Mouse (Mus musculus) brown adipose tissue, adult 24 weeks (tissue): ENCODE measurements around the gene Cep104. TPM values are rescaled to one million over a fixed set of nuclear protein-coding genes. Genes with fewer than 3 reads are reported as not detected.
A peak's percentile ranks its signal among the peaks of the same experiment; 100 is the strongest.

Experiments used
- H3K27ac ChIP-seq: fragments of 200-500 bp; replicated peaks from 2 replicates; pipeline ENCODE4 v1.5.1; 2012; ENCODE audit warnings: low read depth, mild to moderate bottlenecking, low read length
- H3K4me1 ChIP-seq: fragments of 200-500 bp; 2 replicates; pipeline ENCODE4 v1.6.1; 2012; ENCODE audit warnings: low read length, mixed read lengths; ENCODE audit not compliant: control insufficient read depth, insufficient read depth, insufficient read length
- H3K4me3 ChIP-seq: fragments of 200-500 bp; 2 replicates; pipeline ENCODE4 v1.5.1; 2012; ENCODE audit warnings: low read depth, mild to moderate bottlenecking, low read length, moderate library complexity; ENCODE audit not compliant: insufficient read depth
- polyA plus RNA-seq: library from polyadenylated mRNA; stranded (reverse); fragments of >200 nt; gene quantifications from 2 replicates; pipeline ENCODE4 v1.2.4, GENCODE M21; 2012; ENCODE audit not compliant: missing spikeins, insufficient read depth, insufficient read length

The Cep104 gene
- polyA plus RNA-seq, 1 experiment, result 12.9 TPM

DNA sequence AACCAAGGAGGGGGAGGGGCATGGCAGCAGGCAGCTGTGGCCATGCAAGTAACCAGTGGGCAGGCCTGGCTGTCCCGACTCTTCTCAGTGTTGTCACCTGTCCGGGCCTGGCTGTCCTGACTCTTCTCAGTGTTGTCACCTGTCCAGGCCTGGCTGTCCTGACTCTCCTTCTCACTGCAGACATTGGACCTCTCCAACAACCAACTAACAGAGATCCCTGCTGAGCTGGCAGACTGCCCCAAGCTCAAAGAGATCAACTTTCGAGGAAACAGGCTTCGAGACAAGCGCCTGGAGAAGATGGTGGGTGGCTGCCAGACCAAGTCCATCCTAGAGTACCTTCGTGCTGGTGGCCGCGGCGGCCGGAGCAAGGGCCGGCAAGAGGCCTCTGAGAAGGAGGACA lies 40.5 kb downstream of the Cep104 start:
- Histone ChIP-seq H3K27ac (no peak overlapping the region), H3K4me1 (peaks cover 11% of the 10 kb centered on the region), H3K4me3 (no peak overlapping the region)

DNA sequence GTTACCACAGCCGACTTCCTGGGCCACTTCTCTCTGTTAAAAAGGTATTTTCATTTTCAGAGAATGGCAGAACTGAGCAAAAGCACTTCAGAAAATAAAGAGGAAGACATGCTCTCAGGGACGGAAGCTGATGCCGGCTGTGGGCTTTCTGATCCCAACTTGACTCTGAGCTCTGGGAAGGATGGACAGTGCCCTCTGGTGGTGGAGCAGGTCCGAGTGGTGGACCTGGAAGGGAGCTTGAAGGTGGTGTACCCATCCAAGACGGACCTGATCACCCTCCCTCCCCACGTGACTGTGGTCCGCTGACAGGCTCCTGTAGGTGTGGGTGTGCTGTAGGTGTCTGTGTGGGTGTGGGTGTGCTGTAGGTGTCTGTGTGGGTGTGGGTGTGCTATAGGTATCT lies 44.6 kb downstream of the Cep104 start:
- Histone ChIP-seq H3K4me3 (no peak overlapping the region), H3K4me1 (no peaks in the 10 kb centered on the region), H3K27ac (no peak overlapping the region)

DNA sequence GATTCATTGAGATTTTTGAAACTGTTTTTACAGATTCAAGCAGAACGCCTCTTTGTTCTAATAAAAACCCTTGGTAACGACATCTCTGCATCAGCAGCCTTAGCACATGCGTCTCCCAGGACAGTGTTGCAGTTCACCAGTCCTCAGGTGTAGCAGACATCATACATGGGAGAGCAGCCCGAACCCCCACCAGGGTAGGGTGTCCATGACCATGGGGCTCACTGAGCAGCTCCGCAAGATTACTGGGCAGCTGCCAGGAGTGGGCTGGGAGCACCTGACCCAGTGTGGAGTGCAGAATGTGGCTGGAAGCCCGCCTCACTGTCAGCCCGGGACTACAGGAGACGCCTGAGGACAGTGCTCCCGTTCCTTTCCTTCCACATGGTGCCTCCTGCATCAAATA lies 46.4 kb downstream of the Cep104 start:
- Histone ChIP-seq H3K4me3 (no peak overlapping the region), H3K27ac (no peak overlapping the region), H3K4me1 (no peaks in the 10 kb centered on the region)

DNA sequence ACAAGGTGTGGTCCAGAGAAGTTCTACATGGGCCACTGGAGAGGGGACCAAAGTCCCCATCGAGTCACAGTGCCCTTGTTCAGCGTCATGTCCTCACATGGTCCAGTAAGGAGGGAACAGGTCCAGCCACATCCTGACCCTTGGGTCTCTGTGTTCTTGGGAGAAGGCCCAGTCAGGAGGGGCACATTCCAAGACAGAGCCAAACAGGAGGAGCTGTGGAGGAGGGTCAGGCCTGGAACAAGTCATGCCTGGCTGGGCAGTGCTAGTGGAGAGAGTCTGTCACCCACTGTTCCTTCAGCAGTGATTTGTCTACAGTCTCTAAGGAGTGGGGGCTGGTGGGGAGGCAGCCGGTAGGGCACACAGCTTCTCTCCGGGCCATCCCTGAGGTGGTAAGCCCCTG lies 47.4 kb downstream of the Cep104 start:
- Histone ChIP-seq H3K27ac (no peak overlapping the region), H3K4me3 (no peak overlapping the region), H3K4me1 (no peaks in the 10 kb centered on the region)

DNA sequence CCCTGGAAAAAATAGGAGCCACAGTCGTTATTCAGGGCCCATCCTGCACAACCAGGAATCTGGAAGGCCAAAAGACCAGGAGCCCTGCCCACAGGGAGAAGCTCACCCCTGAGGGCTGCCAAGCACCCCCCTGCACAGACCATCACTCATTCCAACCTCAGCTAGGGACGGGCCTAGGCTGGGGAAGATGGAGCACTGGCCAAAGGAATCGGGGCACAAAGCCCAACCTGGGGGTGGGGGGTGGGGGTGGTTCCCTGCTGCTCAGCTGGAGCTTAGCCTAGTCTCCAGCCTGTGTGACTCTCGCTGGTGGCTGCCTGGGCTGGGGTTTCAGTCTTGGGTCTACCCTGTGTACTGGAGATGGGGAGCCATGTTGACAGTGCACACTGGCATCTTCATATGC lies 47.9 kb downstream of the Cep104 start:
- H3K27ac ChIP-seq, result no peak overlapping the region

DNA sequence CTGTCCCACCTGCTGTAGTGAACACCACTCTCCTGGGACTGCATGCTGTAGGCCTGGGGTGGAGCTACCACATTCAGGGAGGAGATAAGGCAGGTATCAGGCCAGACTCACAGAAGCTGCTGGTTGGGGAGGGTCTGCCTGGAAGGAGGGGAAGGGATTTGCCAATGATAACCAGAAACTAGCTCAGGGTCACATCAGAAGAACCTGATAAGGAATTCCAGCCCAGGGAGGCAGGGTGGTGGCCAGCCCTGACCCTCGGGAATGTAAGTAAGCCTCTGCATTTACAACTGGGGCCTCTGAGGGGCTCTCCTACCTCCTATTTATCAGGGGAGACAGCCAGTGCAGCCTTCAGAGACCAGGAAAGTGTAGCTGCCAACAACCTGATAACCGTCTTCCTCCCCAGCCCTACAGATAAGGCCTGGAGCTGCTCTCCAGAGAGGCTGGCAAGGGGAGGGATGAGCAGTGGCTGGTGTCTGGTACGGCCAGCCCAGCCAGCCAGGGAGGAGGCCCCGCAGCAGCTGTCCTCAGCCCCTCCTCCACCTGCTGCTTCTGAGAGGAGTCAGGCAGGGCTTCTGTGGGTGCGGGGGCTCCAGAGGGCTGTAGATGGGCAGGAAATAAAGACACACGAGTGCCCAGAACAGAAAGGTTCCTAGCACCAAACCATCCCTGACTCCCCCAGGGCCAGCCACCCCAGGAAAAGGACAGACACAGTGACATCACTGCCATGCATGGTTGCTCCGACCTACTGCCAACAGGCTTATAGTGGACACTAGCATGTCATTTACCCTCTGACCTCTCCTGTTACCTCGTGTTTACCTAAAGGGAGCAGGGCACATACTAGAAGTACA lies 49.0 kb downstream of the Cep104 start:
- H3K4me1 ChIP-seq, result no peaks in the 10 kb centered on the region
- H3K4me3 ChIP-seq, result no peak overlapping the region
- no peak overlapping the region for H3K27ac ChIP-seq

More for the DNA sequence above, 47.9 kb downstream of the Cep104 start:
- no peaks in the 10 kb centered on the region for H3K4me1 ChIP-seq
- H3K4me3 ChIP-seq, result no peak overlapping the region

DNA sequence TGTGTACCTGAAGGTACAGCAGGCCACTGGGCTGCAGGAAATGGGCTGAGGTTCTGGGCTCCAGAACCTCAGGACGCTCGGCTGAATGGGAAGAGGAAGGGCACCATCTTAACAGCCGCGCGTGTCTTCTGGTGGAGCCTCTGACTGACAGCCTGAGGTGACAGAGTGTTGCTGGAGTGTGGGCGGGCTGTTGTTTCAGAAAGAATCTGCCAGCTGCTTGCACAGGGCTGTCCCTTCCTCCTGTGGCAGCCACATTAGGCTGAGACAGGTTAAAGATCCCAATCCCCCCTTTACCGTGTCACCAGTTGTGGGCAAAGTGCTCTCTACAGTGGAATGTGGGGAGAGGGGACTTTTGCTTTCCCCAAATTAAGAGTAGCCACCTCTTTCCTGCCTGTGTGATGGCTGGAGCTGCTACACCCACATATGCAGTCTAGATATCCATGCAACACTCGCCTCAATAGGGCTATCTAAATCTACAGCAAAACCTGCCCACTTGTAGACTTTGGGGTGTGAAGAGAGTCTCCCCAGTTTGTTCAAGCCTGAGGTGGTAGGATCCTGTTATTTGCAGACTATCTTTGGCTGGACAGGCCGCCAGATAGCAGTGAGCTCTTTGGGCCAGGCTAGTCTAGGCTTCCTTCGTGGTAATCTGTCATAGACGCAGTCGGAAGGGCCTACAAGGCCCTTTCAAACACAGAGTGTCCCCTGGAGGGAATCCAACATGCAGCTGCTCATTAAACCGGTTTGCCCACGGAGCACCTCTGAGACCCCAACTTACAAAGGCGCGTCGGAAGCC lies 49.9 kb downstream of the Cep104 start:
- H3K4me1 ChIP-seq, result no peaks in the 10 kb centered on the region
- H3K27ac ChIP-seq, result no peak overlapping the region
- peak overlapping the region; percentile 58 for H3K4me3 ChIP-seq

DNA sequence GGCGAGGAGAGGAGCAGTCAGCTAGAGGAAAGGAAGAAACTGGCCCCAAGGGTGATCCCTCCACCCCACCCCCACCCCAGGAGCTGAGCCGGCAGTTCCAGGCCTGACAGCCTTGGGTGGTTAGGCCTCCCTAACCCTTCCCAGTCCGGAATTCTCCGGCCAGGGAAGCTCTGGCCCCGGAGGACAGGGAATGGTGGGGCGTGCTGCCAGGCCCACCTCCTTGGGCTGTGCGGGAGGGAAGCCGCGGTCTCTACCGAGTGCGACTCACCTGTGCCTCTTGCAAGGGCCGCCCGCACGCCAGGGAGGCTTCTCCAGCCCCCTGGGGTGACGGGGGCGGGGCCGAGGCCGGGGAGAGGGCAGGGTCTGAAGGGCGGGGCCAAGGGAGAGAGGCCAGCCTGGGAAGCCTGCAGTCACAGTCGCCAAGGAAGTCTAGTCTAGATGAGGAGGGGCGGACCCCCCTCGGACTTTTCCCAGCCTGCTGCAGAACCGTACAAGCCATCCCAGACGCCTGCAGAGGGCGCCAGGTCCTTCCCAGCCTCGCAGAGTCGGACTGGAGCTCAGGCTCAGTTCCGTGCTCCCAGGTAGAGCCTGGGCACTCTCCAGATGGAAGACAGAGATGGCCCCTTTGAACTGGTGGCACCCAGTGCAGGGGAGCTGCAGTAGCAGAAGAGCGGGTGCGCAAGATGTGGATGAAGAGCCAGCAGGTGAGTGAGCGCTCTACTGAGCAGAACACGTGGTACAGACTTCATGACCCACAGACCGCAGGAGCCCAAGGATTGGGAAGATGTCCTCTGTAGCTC lies 50.8 kb downstream of the Cep104 start, which contains the start of gene Smim1:
Gene Smim1, minus strand, starts transcription at position 590 of the 800 bp plus-strand sequence.
- Histone ChIP-seq H3K4me3 (peak within 1 kb of the TSS; percentile 58), H3K4me1 (no peaks in the 10 kb centered on the region), H3K27ac (no peak within 1 kb of the TSS)

DNA sequence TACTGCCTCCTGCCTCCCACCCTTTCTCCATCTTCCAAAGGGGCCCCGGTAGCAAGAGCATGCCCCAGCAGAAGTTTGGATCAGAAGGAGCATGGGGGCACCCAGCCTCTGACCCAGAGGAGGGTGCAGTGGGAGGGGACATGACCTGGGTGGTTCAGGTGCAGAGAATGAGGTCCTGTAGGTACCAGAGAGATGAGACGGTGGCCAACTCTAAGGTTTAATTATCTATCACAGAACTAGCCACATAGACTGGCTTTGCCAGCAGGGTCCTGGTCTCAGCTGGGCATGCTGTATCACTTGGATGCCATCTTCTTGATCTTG lies 51.4 kb downstream of the Cep104 start:
- H3K27ac ChIP-seq, result no peak overlapping the region
- H3K4me3 ChIP-seq, result peak overlapping the region; percentile 44; the same call in 1 of the 2 replicates
- H3K4me1 ChIP-seq, result no peaks in the 10 kb centered on the region

DNA sequence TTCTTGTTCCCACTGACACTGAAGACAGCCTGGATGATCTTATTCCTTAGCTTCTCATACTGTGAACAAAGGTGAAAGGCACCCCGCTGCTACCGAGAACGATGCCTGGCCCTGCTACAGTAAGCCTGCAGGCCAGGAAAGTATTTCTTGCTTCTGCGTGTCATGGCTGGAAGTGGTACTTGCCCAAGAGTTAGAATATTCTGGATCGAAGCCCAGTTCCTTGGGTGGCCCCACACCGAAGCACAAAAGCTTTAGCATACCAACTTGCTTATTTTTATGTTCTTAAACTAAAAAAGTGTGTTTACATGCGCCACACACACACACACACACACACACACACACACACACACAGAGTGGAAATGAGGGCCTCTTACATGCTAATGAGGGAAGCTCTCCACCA lies 53.1 kb downstream of the Cep104 start:
- Histone ChIP-seq H3K27ac (no peak overlapping the region), H3K4me1 (no peaks in the 10 kb centered on the region), H3K4me3 (no peak overlapping the region)

DNA sequence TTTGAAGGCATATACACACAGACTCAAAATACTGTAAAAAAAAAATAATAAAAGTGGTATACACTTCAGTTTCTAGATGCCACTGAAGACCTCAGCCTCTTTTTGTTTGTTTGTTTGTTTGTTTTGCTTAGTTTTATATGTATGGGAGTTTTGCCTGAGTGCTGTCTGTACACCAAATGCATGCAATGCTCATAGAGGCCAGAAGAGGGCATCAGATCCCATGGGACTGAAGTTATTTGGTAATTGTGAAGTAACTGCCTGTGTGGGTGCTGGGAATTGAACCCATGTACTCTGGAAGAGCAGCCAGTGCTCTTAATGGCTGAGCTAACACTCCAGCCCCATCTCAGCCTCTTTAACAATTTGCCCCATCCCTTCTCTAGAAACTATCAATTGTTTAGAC lies 53.7 kb downstream of the Cep104 start:
- H3K4me3 ChIP-seq, result no peak overlapping the region
- H3K27ac ChIP-seq, result no peak overlapping the region
- H3K4me1 ChIP-seq, result no peaks in the 10 kb centered on the region

DNA sequence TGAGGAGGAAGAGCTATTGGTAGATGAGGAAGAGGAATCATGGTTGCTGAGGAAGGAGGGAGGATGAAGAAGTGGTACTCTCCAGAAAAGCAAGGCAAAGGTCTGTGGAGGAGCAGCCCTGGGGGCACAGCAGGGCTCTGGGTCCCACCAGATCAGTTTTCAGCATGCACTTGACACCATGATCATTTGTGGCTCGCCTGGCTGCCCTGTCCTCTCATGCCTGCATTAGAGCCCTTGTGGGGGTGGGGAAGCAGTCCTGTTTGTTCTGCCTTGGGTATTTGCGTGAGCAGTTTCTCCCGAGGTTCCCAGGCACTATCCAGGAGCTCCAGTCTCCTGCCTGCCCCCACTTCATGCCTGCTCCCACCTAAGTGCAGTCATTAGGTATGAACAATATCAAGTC lies 62.1 kb downstream of the Cep104 start:
- Histone ChIP-seq H3K4me1 (no peaks in the 10 kb centered on the region), H3K27ac (no peak overlapping the region), H3K4me3 (no peak overlapping the region)

DNA sequence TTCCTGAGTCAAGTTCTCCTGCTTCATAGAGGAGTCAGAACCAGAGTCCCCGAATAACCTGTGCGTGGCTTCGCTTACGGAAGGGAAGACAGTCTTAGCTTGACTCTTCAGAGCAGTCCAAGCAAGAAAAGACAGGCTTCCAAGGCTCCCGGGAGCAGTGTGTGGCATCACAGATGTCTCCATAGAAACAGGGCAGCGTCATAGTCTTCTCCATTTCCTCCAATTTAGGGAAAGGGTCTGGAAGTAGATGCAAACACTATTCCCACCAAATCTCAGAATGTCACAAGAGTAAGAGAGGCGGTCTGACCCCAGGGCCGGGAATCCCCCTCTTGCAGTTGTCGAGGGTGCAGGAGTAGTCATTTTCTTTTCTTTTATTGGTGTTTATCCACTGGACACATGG lies 67.6 kb downstream of the Cep104 start, which contains the start of gene Ccdc27:
Gene Ccdc27, minus strand, starts transcription at position 101 of the 400 bp plus-strand sequence.
- no peaks in the 10 kb centered on the region for H3K4me1 ChIP-seq
- H3K4me3 ChIP-seq, result no peak within 1 kb of the TSS
- no peak within 1 kb of the TSS for H3K27ac ChIP-seq

DNA sequence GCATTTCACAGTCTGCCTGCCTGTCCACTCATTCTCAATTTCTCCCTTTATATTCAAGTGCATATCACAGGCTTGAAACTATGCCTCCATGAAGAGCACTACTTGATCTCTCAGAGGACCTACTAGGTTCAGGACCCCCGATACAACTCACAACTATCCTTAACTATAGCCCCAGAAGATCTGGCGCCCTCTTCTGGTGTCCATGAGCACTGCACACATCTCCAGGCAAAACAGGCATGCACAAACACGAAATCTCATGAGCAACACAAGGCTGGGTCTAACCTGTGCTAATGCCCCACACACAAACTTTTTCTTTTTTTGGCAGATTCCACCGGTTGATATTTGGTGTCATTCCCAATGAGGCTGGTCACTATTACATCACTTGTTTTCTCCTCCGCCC lies 70.8 kb downstream of the Cep104 start:
- Histone ChIP-seq H3K4me1 (no peaks in the 10 kb centered on the region), H3K4me3 (no peak overlapping the region), H3K27ac (no peak overlapping the region)

DNA sequence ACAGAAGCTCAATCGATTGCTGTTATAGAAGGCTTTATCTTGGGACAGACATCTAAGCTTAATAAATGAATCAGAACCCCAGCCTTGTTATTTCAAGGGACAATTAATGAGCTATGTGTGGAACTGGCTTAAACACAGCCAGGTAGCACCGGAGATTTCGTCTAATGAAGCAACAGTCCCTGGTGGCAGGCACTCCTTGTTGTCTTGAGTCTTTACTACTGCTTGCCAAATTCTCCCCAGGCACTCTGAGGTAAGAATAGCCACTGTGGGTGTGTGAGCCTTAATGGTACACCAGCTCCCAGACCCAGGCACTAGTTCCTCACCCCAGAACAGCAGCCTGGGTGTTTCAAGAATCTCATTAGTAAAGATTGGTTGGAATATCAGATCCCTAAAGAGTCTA lies 76.4 kb downstream of the Cep104 start:
- H3K4me1 ChIP-seq, result no peaks in the 10 kb centered on the region
- no peak overlapping the region for H3K4me3 ChIP-seq
- H3K27ac ChIP-seq, result no peak overlapping the region
